Mouse (Mus musculus) left cerebral cortex, adult 2 months (tissue): ENCODE measurements at regions not wholly inside any gene's neighbourhood (a gene's known extent, or its start where the extent isn't known, plus 50 kb on each side); places are given as distances from the start of the nearest gene placed in this dataset.

Source experiments
- DNase-seq, 2 experiments: peaks; one replicate each; pipeline ENCODE4 v3.0.0; 2021 to 2022; ENCODE audit warnings: low spot score in 2 of 2, mixed read lengths in 1 of 2; ENCODE audit errors: extremely low spot score in 1 of 2
- H3K27ac ChIP-seq: fragments of 200-600 bp; 2 replicates; pipeline ENCODE4 v1.8.1; 2022
- H3K4me3 ChIP-seq: fragments of 200-600 bp; 2 replicates; pipeline ENCODE4 v1.8.1; 2022
- CTCF ChIP-seq: fragments of 200-600 bp; IDR thresholded peaks from 2 replicates; pipeline ENCODE4 v1.8.1; 2022; ENCODE audit warnings: antibody characterized with exemption, mild to moderate bottlenecking, moderate library complexity
- intact Hi-C: fragments of 180-260 bp; cut with DNase I; formaldehyde crosslinking; loops from one replicate; pipeline ENCODE4 v1.15.1; 2025

DNA sequence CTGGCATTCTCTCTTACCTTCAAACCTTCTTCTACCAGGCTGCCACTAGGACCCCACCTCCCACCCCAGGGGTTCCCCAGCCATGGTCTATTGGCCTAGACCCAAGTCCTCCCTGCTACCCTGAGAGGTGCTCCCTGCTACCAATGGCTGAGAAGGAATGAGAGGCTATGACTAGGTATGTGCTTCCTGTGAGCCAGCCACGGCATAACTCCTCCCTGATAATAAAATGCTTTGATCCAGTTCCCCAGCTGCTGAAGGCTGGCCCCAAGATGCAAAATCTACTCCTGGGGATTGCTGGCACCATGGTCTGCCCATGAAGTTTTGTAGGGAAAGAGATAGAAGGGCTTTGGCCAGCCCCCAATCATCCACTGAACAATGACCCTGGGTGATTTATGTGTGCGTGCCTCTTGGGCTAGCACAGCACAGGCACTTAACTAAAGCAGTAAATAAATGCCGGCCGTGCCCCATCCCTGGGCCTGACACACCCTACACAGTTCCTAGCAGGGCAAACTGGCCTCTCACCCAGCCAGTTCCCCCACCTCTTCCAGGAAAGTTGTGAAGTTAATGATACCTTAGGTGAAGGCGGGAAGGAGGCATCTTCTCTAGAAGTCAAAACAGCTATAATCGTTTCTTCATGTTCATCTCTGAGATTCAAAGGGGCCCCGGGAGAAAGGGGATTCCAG, 145.8 kb downstream of the 2410131K14Rik start:
- Histone ChIP-seq H3K27ac (no peak overlapping the region), H3K4me3 (no peak overlapping the region)
- intact Hi-C loops, result no loop called here
- TF ChIP-seq CTCF, result no peak
- DNase-seq, result no peak

DNA sequence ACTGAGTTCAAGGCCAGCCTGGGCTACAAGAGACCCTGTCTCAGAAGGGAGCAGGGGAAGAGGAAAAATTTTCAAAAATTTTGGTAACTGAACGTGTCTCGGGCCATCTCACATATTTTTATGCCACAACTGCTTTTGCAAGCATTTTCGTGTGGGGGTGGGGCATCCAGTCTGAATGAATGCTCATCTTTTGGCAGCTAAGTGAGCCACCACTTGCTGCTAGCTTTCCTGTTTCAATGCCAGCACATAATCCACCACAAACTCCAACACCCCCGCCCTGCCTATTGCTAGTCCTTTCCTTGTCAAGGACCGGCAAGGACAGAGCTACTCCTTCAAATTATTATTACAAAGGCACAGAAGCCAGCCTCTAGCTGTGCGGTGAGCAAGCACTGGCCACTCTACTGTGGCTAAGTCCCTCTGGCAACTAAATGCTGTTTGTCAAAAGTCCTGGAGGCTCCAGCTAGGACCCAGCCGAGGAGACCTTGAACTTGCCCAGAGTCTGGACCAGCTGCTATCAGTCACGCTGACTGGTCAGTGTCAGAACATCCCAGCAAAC, 148.0 kb downstream of the 2410131K14Rik start:
- no peak for DNase-seq
- TF ChIP-seq CTCF, result no peak
- intact Hi-C loops, result no loop called here
- H3K4me3 ChIP-seq, result no peak overlapping the region
- H3K27ac ChIP-seq, result no peak overlapping the region

DNA sequence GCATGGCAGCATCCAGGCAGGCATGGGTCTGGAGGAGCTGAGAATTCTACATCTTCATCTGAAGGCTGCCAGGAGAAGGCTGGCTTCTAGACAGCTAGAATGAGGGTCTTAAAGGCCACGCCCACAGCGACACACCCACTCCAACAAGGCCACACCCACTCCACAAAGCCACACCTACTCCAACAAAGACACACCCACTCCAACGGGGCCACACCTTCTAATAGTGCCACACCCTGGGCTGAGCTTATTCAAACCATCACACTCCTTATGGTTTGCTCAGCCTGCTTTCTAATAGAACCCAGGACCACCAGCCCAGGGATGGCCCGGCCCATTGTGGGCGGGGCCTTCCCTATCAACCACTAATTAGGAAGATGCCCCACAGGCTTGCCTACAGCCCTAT, 149.0 kb downstream of the 2410131K14Rik start:
- Histone ChIP-seq H3K27ac (no peak overlapping the region), H3K4me3 (no peak overlapping the region)
- TF ChIP-seq CTCF, result no peak
- DNase-seq, result no peak
- intact Hi-C loops, result no loop called here

DNA sequence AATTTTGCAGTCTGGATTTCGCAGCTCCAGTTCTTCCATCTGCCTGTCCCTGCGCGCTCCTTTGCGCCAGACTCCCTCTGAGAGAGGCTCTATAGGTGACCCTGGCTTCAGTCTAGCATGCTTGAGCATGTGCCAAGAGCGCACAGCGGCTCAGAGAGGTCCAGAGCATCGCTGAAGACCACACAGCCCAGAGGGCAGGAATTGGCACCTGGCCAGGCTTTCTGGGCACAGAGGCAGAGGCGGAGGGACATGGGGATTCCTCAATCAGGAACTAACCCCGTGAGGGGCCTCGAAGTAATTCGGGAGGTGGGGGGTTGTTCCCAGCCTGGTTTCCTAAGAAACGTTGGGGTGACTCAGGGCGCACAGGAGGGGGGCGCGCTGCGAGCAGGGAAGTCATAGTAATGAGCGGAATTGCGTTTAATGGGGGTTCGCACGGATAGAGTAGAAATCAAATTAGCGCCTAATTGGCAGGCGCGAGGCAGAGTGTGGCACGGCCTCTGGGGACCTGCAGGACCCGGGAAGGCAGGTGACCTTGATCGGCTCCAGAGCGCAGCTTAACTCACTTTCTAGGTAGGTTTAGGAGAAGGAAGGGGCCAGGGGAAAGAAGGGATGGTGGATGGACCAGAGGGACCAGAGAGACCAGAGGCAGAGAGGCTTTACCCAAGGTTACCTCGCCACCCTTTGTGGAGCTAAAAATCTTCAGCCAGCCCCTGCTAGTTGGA, 151.1 kb downstream of the 2410131K14Rik start:
- H3K27ac ChIP-seq, result peak overlapping the region; percentile 28; the same call in 1 of the 2 replicates
- peak overlapping the region; percentile 36 for H3K4me3 ChIP-seq
- intact Hi-C loops, result no loop called here
- TF ChIP-seq CTCF, result no peak
- peak in 1 of 2 experiments; percentile 36 for DNase-seq

DNA sequence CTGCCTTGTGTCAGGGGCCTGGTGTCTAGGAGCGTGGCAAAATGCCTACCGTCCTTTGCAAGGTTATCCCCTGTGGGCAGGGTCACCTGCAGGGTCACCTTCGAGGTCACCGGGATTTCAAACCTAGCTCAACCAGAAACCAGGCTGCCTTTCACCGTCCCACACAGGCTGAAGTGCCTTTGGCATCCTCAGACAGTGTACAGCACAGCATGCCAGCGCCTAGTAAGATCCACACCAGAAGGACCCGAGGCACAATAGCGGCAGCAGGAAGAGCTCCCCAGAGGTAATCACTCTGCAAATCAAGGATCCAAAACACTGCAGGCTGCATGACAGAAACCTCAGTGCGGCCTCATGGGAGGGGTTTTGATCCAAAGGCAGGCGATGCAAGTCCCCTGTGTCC, 155.9 kb downstream of the 2410131K14Rik start:
- no peak for DNase-seq
- no peak for TF ChIP-seq CTCF
- no peak overlapping the region for H3K27ac ChIP-seq
- no peak overlapping the region for H3K4me3 ChIP-seq
- intact Hi-C loops, result no loop called here

DNA sequence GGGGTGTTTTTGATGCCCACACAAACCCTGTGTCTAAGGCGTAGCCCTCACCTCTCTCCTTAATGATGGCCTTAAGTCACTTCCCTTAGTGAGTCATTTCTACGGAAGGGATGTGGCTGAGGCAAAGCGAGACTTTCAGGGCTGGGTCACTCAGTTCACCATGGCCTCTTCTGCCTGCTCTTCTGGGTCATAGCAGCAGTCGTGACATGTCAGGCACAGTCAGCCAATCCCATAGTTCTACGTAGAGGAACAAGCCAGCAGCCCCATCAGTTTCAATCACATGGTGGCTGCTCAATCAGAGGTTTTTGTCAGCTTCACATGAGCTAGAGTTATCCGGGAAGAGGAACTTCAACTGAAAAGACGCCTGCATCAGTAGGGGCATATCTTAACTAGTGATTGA, 156.1 kb upstream of the Med13l start:
- Histone ChIP-seq H3K4me3 (no peak overlapping the region), H3K27ac (no peak overlapping the region)
- DNase-seq, result no peak
- intact Hi-C loops, result no loop called here
- no peak for TF ChIP-seq CTCF

DNA sequence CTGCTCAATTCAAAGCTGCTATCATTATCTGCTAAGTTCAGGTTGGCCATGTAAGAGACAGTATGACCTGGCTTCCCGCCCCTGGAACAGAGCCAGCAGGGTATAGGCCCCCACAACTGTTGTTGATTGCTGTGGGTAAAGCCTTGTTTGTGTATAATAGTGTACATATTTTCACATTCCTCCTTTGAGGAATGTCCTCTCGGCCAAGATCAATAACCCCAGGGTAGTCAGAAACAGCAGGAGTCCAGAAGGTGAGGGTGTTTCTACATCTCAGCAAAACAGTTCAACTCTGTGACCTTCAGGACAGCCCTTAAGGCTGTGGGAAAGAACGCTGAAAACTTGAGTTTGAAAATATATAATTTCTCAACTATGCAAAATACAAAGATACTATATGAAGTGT, 155.1 kb upstream of the Med13l start:
- TF ChIP-seq CTCF, result no peak
- Histone ChIP-seq H3K27ac (no peak overlapping the region), H3K4me3 (no peak overlapping the region)
- no peak for DNase-seq
- intact Hi-C loops, result no loop called here

DNA sequence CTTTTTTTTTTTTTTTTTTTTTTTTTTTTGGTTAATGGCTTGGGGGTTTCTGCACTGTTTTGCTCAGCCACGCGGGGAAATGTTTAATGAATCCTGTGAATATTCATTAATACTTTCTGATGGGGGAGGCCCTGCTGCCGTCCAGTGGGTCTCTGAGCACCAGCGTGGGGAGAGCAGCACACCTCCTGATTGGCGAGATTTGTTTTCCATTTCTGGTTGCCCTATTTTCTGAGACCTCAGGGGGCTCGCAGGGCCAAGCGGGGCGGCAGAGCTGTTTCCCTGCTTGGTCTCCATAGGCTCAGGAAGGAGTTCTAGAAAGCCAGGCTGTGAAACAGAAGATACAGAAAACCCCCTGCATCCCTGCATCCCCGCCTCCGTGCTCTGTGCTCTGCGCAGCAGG, 153.0 kb upstream of the Med13l start:
- intact Hi-C loops, result no loop called here
- TF ChIP-seq CTCF, result no peak
- no peak for DNase-seq
- Histone ChIP-seq H3K4me3 (no peak overlapping the region), H3K27ac (no peak overlapping the region)

DNA sequence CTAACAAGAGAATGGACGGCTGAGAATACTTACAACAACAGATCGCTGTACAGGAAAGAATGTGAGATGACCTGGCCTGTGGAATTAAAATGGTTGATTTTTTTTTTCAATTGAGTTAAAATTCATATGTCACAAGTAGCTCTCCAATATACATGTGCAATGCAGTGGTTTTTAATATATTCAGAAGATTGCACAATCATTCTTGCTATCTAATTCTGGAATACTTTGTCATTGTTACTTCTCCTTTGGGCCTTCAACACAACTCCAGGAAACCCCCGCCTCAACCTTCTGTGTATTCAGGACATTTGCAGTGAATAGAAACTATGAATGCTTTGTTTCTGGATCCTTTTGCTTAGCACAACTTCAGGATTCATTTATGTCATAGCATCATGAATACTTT, 152.5 kb upstream of the Med13l start:
- intact Hi-C loops, result no loop called here
- no peak for DNase-seq
- Histone ChIP-seq H3K4me3 (no peak overlapping the region), H3K27ac (no peak overlapping the region)
- no peak for TF ChIP-seq CTCF

DNA sequence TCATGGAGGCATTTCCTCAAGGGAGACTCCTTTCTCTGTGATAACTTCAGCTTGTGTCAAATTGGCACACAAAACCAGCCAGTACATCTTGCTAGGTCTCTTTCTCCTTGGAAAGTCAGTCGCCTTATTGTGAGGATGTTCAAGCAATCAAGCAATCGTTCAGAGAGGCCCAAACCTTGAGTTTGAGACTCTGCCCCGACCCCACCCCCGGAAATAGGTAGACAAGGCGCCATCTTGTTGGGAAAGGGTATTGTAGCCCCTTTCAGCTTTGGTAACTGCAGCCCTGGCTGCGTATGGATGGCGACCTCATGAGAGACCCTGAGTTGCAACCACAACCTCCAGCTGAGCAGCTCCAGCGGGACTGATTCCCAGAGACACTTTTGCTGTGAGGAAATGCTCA, 151.7 kb upstream of the Med13l start:
- DNase-seq, result no peak
- no peak for TF ChIP-seq CTCF
- Histone ChIP-seq H3K4me3 (no peak overlapping the region), H3K27ac (no peak overlapping the region)
- intact Hi-C loops, result no loop called here

DNA sequence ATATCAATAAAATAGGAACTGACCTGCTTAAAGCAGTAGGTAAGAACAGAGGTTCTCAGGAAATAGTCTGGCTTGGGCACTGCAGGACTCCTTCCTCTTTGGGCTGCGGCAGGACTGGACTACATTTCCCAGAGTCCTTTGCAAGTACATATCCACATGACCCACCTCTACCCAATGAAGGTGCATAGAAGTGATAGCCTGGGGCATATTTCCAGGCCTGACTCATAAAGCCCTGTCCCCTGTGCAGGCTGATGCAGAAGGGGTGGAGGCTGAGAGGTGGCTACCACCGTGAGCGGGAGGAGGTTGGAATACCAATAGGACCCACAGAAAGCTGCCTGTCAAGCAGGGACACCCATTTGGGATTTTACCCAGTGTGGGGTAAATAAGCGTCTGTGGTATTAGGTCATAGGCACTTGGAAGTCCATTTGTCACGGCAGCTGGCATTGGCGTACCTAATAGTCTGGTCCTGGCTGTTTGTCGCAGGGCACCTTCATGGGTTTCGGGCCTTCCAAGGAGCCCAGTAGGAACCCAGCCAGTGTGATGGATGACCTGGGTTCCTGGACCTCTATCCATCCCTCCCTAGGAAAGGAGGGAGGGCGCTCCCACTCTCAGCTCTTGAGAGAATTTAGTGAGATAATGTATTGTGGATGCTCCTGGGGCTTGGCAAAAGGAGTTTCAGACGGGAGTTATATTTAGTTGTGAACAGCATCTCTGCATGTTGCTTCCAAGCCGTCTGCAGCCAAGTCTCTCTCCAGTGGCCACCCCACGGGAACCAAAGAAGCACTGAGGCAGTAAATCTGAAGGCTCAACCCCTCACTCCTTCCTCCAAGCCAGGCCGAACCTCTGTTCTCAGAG, 146.8 kb upstream of the Med13l start:
- Histone ChIP-seq H3K27ac (peak overlapping the region; percentile 87), H3K4me3 (peak overlapping the region; percentile 41)
- TF ChIP-seq CTCF, result no peak
- DNase-seq, result peak; percentile 63 to 70
- intact Hi-C loops, result no loop called here
